Mouse (Mus musculus): ENCODE results near the gene Brsk1.

DNA sequence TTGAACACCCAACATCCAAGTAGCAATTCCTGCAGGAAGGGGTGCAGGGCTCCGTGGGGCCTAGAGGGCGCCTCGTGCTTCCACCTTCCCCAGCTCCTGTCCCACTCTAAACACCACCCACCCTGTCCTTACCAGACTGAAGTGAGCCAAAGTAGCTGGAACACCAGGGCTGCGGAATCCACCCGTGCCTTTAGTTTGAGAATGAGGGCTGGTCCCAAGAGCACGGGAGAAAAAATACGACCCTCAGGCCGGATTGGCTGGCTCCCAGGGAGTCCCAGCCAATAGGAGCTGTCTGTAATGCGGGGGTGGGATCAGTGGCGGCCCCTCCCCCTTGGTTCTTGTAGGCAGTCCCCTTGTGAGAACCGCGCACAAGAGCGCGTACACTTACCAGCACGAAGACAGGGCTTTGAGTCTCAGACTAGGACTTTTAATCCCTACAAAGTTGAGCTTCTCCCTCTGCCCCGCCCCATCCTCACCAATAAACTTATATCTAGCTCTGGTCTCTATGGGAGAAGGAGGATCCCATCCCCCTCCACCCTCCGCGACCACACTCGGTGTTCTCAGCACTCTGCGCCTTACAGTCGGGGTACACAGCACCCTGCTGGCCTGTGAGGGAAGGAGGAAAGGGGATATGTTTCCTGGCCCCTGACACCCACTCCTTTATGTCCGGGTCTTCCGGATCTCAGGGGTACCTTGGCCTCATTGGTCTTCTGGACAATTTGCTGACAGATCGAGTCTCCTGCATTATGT is 62.6 kb downstream of the Brsk1 start, which contains the start of gene Cox6b2:
- TF ChIP-seq CTCF (IDR thresholded peaks at IDR 0.05; ENCODE audit: control insufficient read depth, insufficient read depth, insufficient replicate concordance, low read depth, low read length): no peak
- peak; percentile 92 for TF ChIP-seq POLR2A (IDR thresholded peaks at IDR 0.05; ENCODE audit: control insufficient read depth, low read depth, low read length)
